In the genomic region with DNA sequence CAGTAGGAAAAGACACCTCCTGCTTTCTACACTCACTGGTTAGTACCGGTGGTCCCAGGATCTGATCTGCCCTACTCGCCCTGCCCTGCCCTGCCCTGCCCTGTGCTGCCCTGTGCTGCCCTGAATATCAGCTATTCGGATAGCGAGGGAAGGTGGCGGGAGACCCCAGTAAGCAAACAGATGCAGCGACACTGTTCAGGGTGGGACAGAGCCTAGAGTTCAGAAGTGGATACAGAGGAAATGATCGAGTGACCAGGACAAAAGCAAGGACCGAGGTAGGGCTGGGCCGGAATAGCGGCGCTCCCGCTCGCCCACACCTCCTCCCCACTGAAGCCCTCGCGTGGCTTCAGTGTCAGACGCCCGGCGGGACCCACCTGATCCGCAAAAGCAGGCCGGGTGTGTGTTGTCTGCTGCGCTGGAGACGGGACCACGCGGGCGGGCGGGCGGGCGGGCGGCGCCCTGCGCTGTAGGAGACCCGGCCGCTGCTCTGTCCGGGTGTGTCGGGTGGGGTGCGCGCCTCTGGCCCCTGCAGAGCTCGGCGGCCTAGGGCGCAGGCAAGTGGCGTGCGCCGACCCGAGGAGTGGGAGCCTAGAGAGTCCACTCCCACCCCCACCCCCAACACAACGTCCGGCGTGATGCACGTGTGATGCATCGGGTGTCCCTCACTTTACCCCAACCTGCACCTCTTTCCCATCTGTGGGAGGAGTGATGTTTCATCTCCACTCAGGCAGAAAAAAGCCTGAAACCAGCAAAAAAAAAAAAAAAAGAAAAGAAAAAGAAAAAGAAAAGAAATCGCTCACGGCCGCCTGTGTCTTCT, we compare ENCODE assay signal across 1 mouse cellular context.
TF ChIP-seq lines count a peak whose summit lies in the region.

No protein-coding gene starts in this region.

TF ChIP-seq in MEL, 35 proteins besides CTCF, POLR2A, EP300 and RAD21 (continued from another document):
- TF ChIP-seq ZC3H11A (IDR thresholded peaks at IDR 0.05; ENCODE audit: low read depth, low read length) = no peak
